Mouse (Mus musculus) erythroblast, adult 5-6 weeks (primary cell): ENCODE measurements around the gene Grin2b. TPM values are rescaled to one million over a fixed set of nuclear protein-coding genes. Genes with fewer than 3 reads are reported as not detected.

ENCODE experiments used
- ATAC-seq: replicated peaks from 2 replicates; pipeline ENCODE4 v1.8.0; 2016; ENCODE audit warnings: moderate number of reproducible peaks, mild to moderate bottlenecking, moderate TSS enrichment, inconsistent platforms; ENCODE audit not compliant: poor library complexity, low FRiP score, severe bottlenecking
- total RNA-seq, 2 experiments: library from RNA; stranded (forward) in 1 of 2; stranded (reverse) in 1 of 2; fragments of 150-400 nt in 1 of 2; fragments of 200-764, 138-1000 nt in 1 of 2; gene quantifications; 2 replicates each; pipeline versions ENCODE4 v1.2.3 to v1.2.4; 2015 to 2017; ENCODE audit warnings: low replicate concordance in 2 of 2

Grin2b gene
- total RNA-seq, 2 experiments from 2014 or later: not detected

DNA sequence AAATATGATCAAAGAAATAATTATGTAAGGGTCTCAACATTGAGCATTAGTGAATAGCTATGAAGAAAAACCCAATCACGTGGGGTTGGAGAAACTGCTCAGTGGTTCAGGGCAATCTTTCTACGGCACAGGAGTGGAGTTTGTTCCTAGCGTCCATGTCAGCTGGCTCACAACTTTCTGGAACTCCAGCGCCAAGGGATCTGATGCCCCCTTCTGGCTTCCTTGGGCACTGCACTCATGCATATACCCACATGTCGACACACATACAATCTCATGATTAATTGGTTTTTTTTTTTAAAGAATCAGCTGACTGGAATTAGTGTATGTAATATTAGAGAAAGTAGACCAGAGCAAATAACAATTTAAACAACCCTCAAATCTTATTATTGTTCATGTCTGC is 258.7 kb downstream of the Grin2b start:
- ATAC-seq: no peak

- ATAC-seq: no peak
These were observed 261.2 kb downstream of the Grin2b start for GRCm38 (mm10) chr6:135912114-135912513.

- no peak for ATAC-seq
These were observed 262.2 kb downstream of the Grin2b start for GRCm38 (mm10) chr6:135911131-135911530.

DNA sequence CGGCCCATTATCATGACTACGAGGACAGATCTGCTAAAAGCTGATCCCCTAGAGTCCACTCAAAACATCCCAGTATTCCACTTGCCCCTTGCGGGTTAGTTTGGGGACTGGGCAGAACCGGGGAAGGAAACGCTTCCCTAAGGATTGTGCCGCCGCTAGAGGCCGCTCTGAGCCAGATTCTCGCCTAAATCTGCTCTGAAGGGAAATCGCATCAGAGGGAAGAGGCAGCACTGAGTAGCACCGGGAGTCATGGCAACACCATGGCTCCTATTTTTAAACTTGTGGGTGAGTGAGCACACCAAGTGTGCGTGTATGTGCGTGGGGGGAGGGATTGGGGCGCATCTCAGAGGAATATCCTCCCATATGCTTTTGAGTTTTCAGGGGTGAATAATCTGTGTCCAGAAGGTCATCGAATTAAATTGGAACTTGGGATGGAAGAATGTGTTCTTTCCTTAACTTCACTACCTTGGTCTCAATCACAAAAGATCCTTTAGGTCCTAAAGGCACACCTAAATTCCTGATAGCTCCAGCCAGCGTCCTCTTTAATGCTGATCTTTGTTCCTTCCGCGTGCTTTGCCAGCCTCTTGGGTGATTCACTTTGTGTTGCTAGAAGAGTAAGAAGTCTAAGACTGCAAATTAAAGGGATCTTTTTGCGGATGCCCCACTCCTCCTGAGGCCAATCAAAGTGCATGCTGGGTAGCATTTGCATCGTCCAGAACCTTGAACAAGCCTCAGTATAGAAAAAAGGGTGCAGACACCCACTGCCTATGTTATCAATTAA is 265.6 kb downstream of the Grin2b start:
- ATAC-seq: no peak

- no peak for ATAC-seq
These were observed 266.2 kb downstream of the Grin2b start for GRCm38 (mm10) chr6:135907137-135907536.

- ATAC-seq: no peak
These were observed 268.9 kb downstream of the Grin2b start for GRCm38 (mm10) chr6:135904391-135904790.

DNA sequence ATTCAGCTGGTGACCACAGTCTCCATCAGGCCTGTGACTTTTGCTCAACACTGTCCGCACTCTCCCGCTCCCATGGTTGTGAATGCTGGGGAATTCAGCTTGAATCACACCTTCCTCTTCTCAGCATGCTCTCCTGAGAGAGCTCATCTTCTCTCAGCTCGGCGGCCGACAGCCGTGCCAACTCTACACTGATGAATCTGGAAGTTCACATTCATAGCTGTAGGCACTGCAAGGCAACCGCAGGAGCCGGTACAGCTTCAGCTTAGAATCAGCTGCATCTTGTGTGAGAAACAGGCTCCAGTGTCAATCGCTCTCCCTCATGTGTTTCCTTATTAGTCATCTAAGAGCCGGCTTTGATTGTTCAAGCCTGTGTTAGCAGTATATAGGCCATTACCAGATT is 272.9 kb downstream of the Grin2b start:
- no peak for ATAC-seq

GRCm38 (mm10) chr6:135899225-135899624 is 274.1 kb downstream of the Grin2b start:
- no peak for ATAC-seq

- ATAC-seq: no peak
These were observed 278.5 kb downstream of the Grin2b start for GRCm38 (mm10) chr6:135894793-135895228.

DNA sequence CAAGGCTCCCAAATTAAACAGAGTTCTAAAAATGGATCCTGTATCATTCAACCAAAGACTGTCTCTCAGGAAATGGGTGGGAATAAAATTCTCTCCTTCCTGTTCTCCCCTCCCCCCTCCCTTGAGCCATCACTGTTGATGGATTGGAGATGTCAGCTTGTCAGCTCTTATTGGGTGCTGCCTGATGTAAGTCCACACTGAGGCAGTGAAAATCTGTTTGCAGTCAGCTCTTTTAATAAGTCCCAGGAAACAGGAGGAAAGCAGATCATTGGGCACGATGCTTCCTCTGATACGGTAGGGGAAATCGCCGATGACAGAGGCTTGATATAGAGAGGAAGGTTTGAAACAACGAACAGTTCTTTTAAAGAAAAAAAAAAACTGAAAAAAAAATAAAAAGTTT is 290.7 kb downstream of the Grin2b start:
- no peak for ATAC-seq

- no peak for ATAC-seq
These were observed 297.1 kb downstream of the Grin2b start for GRCm38 (mm10) chr6:135876163-135876726.

DNA sequence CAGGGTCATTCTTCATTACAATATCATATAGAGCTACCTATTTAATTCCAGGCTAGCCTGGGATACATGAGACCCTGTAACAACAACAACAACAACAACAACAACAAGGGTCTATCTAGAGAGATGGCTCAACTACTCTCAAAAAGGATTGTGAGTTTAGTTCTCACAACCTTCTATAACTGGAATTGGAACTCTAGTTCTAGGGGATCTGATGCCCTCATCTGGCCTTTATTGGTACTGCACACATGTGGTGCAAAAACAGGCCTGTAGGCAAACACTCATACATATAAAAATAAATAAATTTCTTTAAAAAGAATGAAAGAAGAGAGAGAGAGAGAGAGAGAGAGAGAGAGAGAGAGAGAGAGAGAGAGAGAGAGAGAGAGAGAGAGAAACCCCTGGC is 298.7 kb downstream of the Grin2b start:
- no peak for ATAC-seq

GRCm38 (mm10) chr6:135865832-135866231 is 307.5 kb downstream of the Grin2b start:
- ATAC-seq: no peak

- ATAC-seq: no peak
These were observed 309.3 kb downstream of the Grin2b start for GRCm38 (mm10) chr6:135863965-135864364.

DNA sequence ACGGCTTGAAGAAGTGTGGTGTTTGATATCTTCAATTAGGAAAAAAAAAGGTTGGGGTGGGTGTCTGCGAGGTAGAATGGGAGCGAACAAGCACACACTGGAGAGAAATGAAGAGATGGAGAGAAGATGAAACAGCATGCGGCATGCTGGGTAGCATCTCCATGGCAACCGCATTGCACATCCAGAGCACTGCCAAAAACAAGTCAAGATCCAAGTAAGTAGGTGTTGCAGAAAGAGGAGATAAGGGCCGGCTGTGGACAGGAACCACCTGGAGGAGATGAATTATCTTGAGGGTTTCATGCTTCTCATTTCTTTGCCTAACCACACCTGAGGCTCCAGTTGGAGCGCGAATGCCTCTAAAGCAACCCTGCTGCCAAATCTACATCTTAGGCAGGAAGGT is 313.8 kb downstream of the Grin2b start:
- no peak for ATAC-seq

DNA sequence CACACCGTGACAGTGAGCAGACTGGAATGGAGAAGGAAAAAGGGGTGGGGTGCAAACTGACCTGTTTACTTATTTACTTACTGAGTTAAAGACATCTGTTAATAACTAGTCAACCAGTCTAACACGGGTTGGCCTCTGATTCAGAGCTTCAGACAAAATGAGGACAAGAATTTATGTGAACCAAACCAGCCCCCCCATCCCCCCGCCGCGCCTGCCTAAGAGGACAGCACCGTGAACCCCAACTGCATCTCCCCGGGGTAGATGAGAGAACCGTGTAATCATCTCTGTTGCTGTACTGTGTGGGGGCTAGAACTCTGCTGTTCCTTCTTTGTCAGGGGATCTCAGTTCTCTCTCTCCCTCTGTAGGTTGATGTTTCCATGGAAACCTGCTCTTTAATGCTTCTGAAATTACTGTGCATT is 319.1 kb downstream of the Grin2b start:
- ATAC-seq: no peak

DNA sequence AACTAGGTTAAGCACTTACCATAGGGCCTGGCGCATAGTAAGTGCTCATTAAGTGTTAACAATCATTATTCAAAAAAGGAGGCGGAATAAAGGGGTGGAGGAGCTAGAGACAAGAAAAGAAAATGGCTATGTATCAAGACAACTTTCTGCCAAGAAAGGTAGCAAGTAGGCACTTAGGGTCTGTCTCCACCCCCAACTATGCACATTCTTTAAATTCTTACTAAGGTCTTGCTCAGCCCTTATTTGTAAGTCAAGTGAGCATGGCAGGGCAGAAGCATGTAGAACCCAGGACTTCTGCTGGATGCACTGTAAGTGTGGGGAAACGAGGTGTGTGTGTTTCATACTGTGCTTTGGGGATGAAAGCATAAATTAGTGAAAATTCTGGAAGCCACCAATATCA is 329.6 kb downstream of the Grin2b start:
- ATAC-seq: no peak

DNA sequence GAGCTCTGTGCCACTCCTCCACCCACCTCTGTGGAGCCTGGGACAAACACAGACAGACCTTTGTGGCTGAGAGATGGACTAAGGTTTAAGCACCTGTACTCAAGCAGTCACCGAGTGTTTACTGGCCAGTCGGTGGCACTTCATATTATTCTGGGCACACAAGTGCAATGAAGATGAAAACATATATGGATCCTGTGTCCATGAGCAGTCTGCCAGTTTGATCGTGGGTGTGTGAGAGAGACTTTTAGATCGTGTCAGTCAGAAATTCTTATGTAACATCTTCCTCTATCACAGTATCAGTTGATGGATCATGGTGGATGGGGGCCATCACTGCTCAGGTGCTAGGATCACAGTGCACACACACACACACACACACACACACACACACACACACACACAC is 337.0 kb downstream of the Grin2b start:
- no peak for ATAC-seq

GRCm38 (mm10) chr6:135833542-135833941 is 339.8 kb downstream of the Grin2b start:
- no peak for ATAC-seq

DNA sequence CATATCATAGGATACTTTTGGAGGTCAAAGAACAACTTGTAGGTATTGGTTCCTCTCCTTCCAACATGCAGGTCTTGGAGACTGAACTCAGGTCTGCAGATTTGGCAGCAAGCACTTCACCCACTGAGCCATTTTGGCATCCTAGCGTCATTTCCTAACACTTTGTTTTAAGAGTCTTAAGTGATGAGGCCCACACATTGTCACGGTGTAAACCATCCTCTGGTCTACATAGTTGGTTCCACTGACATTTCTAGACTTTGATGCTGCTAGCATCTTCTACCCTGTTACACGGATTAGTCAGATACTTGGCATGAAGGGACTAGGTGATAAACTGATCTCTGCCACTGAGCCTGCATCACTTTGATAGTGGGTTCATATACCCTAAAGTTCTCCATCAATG is 341.3 kb downstream of the Grin2b start:
- ATAC-seq: no peak

GRCm38 (mm10) chr6:135831032-135831431 is 342.3 kb downstream of the Grin2b start:
- no peak for ATAC-seq

DNA sequence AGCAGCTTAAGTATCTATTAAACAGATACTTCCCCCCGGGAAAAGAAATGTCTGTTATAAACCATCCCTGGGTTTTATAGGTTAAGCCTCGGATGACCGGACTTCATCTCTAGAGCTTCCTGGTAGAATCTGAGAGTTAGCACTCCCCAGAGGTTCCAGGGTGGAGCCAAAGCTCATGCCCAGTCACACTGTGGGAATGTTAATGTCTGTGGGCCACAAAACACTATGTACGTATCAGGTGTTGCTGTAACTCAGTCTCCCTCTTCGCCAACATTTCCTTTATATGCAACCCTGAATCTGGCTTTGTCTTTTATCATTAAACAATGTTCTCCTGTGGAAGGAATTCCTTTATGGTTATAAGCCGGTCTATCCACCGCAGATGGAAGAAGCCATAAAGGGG is 343.9 kb downstream of the Grin2b start:
- ATAC-seq: no peak
